Mouse (Mus musculus): ENCODE measurements around the gene Hist1h2af.
"Not testable (repeated sequence)": the region's sequence is repeated elsewhere in the genome, so short reads cannot be mapped to it uniquely, and the experiment has no call there.

The Hist1h2af gene

GRCm38 (mm10) chr13:23575271-23575851 is 41.7 kb downstream of the Hist1h2af start, which contains the start of gene Hist1h3d:
Gene Hist1h3d, plus strand, starts transcription at chr13:23575763.
- peak in 1 of 2 experiments; percentile 61 for DNase-seq (ENCODE audit: low read depth in 1 of 2, low spot score in 2 of 2)

GRCm38 (mm10) chr13:23575864-23576313 is 42.2 kb downstream of the Hist1h2af start:
- not testable (repeated sequence) for DNase-seq (ENCODE audit: low read depth in 1 of 2, low spot score in 2 of 2)

- no peak for DNase-seq (ENCODE audit: low read depth in 1 of 2, low spot score in 2 of 2)
Observed at GRCm38 (mm10) chr13:23576351-23576881, 42.7 kb downstream of the Hist1h2af start.

GRCm38 (mm10) chr13:23576906-23577639 is 43.4 kb downstream of the Hist1h2af start:
- DNase-seq (ENCODE audit: low read depth in 1 of 2, low spot score in 2 of 2) = no peak

- no peak for DNase-seq (ENCODE audit: low read depth in 1 of 2, low spot score in 2 of 2)
Observed at GRCm38 (mm10) chr13:23577835-23578234, 44.1 kb downstream of the Hist1h2af start.

DNA sequence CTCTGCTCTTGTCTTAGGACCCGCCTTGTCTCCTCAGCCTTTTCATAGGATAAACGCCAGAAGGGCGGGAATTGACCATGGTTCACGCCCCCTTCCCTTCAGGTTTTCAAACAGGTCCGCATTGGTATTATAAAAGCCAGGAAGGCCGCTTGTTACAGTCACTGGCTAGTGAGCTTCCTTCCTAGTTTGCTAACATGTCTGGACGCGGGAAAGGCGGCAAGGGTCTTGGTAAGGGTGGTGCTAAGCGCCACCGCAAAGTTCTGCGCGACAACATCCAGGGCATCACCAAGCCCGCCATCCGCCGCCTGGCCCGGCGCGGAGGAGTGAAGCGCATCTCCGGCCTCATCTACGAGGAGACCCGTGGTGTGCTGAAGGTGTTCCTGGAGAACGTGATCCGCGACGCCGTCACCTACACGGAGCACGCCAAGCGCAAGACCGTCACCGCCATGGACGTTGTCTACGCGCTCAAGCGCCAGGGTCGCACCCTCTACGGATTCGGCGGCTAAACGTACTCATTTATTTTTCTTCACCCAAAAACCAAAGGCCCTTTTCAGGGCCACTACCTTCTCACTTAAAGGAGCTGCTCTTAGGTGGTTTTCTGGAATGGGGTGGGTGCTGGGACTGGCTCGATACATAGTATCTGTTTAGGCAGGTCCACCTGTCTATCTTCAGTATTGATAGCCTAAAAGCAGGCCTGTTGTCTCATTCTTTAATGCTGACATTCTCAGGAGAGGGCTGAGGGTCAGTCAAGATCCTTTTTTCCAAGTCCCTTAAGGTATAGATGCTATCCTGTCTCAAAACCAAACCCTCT is 47.9 kb downstream of the Hist1h2af start, which contains the start of gene Hist1h4d:
Gene Hist1h4d (plus strand): TSS at position 191 of the 811 bp plus-strand sequence.
- peak; percentile 87 to 93 for DNase-seq (ENCODE audit: low read depth in 1 of 2, low spot score in 2 of 2)

- DNase-seq (ENCODE audit: low read depth in 1 of 2, low spot score in 2 of 2) = no peak
Observed at GRCm38 (mm10) chr13:23582219-23583056, 48.7 kb downstream of the Hist1h2af start.

DNA sequence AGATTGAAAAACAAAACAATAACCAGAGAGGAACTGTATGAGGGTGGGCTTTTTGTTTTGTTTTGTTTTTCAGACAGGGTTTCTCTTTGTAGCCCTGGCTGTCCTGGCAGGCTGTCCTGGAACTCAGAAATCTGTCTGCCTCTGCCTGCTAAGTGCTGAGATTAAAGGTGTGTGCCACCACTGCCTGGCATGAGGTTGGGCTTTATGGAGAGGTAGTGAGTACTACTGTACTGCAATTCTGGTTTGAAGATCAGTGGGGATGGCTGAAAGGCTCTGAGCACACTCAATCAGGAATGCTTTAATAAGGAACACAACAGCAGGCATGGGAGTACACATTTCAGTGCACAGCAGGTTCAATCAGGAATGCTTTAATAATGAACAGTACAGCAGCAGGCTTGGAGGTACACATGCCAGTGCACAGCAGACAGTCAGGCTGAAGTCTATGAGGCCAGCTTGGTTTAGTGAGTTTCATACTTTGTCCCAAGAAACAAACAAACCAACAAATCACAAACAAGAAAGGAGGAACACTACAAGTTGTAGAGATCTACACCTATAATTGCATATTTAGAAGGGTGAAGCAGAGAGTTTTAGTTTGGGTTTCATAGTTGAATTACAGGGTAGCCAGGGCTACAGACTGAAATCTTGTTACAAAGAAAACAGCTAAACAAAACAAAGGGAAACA is 49.8 kb downstream of the Hist1h2af start:
- no peak for DNase-seq (ENCODE audit: low read depth in 1 of 2, low spot score in 2 of 2)
